Comparison of ENCODE assay signal across 17 mouse cellular contexts in genomic region chr6:60944621-60945020, GRCm38 (mm10). TPM values are rescaled to one million over a fixed set of nuclear protein-coding genes. Genes with fewer than 3 reads are reported as not detected.
DNase-seq lines count a peak whose midpoint lies in the region; ATAC-seq and TF ChIP-seq lines count a peak whose summit lies in the region.
"Had no signal": no experiment of that assay in that cellular context is flagged by ENCODE, and none has a peak within 500 bp of the region (broad histone marks: within the 10 kb centered on the region; RNA-seq: fewer than 3 reads in every experiment).

No protein-coding gene starts in this region.

- WGBS in lung, embryonic 14.5 days = 68% methylated on average over 9 of the region's 9 CpGs
- 45% methylated on average over 9 of the region's 9 CpGs for WGBS in lung, adult 2 months

- H3K9ac ChIP-seq in lung, embryonic 14.5 days = peak overlapping the region; percentile 20
- H3K9ac ChIP-seq: embryonic facial prominence, embryonic 13.5 days; forebrain, postnatal 0 days; hindbrain, embryonic 14.5 days; intestine, embryonic 15.5 days; kidney, embryonic 15.5 days; limb, embryonic 15.5 days had no signal

- no peaks in the 10 kb centered on the region for H3K4me1 ChIP-seq in lung, embryonic 14.5 days (ENCODE audit: insufficient read depth)
- H3K4me1 ChIP-seq in lung, adult 2 months (ENCODE audit: control insufficient read depth, insufficient read depth, low read length) = no peaks in the 10 kb centered on the region
- H3K4me1 ChIP-seq: embryonic facial prominence, embryonic 13.5 days; intestine, embryonic 15.5 days; kidney, embryonic 15.5 days; limb, embryonic 15.5 days had no signal

- DNase-seq in lung, embryonic 14.5 days = no peak
- no peak for DNase-seq in lung, adult 2 months
- DNase-seq in urinary bladder, postnatal 10 days (ENCODE audit: low spot score) = no peak
- DNase-seq: cerebellum, adult 8-10 months; forebrain, postnatal 0 days; layer of hippocampus, postnatal 36 days; right cerebral cortex, postnatal 14 days had no signal

- TF ChIP-seq CTCF in lung, embryonic 14.5 days (IDR thresholded peaks at IDR 0.05; ENCODE audit: low read depth) = no peak
- no peak for TF ChIP-seq CTCF in lung, adult 2 months (IDR thresholded peaks at IDR 0.05; ENCODE audit: insufficient read depth, low read length)

- H3K4me2 ChIP-seq in lung, embryonic 14.5 days = peak overlapping the region; percentile 15; the same call in 1 of the 2 replicates
- H3K4me2 ChIP-seq: embryonic facial prominence, embryonic 13.5 days; heart, embryonic 11.5 days; hindbrain, embryonic 14.5 days; intestine, embryonic 15.5 days; kidney, embryonic 15.5 days; limb, embryonic 15.5 days had no signal

- no peaks in the 10 kb centered on the region for H3K9me3 ChIP-seq in lung, embryonic 14.5 days (ENCODE audit: low read depth, low read length)
- H3K9me3 ChIP-seq: embryonic facial prominence, embryonic 13.5 days; intestine, embryonic 15.5 days; kidney, embryonic 15.5 days; limb, embryonic 15.5 days had no signal

- H3K36me3 ChIP-seq in lung, embryonic 14.5 days (ENCODE audit: insufficient read depth) = no peaks in the 10 kb centered on the region
- H3K36me3 ChIP-seq: embryonic facial prominence, embryonic 13.5 days; intestine, embryonic 15.5 days; kidney, embryonic 15.5 days; limb, embryonic 15.5 days had no signal

- ATAC-seq in lung, embryonic 14.5 days (ENCODE audit: insufficient read depth) = no peak
- ATAC-seq in common myeloid progenitor, adult 5-6 weeks (replicated peaks; ENCODE audit: low read depth, poor library complexity, severe bottlenecking) = peak; percentile 20
- ATAC-seq in erythroid progenitor cell, adult 5-6 weeks (replicated peaks; ENCODE audit: low FRiP score, poor library complexity, severe bottlenecking) = 0 out of 2 replicates have a peak, but pooled peaks have one; percentile 15
- ATAC-seq in megakaryocyte progenitor cell, adult 5-6 weeks (replicated peaks; ENCODE audit: poor library complexity) = peak; percentile 38; the same call in 1 of the 2 replicates
- no peak for ATAC-seq in frontal cortex, adult (ENCODE audit: low TSS enrichment)
- ATAC-seq: forebrain, postnatal 0 days; intestine, embryonic 15.5 days had no signal

- TF ChIP-seq POLR2A in lung, adult 2 months (IDR thresholded peaks at IDR 0.05; ENCODE audit: borderline replicate concordance, extremely low read depth, low read depth, low read length) = no peak

- no peaks in the 10 kb centered on the region for H3K27me3 ChIP-seq in lung, embryonic 14.5 days (ENCODE audit: insufficient read depth, low read length)
- H3K27me3 ChIP-seq: embryonic facial prominence, embryonic 13.5 days; intestine, embryonic 15.5 days; kidney, embryonic 15.5 days; limb, embryonic 15.5 days had no signal

- H3K4me3 ChIP-seq in lung, embryonic 14.5 days (ENCODE audit: low read depth, low read length) = peak overlapping the region; percentile 23
- no peak overlapping the region for H3K4me3 ChIP-seq in lung, adult 2 months (replicated peaks; ENCODE audit: extremely low read depth, low read depth, low read length)
- H3K4me3 ChIP-seq: embryonic facial prominence, embryonic 13.5 days; intestine, embryonic 15.5 days; kidney, embryonic 15.5 days; limb, embryonic 15.5 days had no signal

- peak overlapping the region; percentile 46 for H3K27ac ChIP-seq in lung, embryonic 14.5 days (ENCODE audit: low read depth)
- H3K27ac ChIP-seq: embryonic facial prominence, embryonic 13.5 days; hindbrain, embryonic 14.5 days; intestine, embryonic 15.5 days; kidney, embryonic 15.5 days; limb, embryonic 15.5 days had no signal

RNA-seq across cellular contexts. Expression of gene Mmrn1, which starts 19.8 kb away (rescaled TPM):
- 41.3 and 46.0 TPM in 2 replicates for polyA plus RNA-seq in lung, embryonic 14.5 days (2014; fragmentation: Nextera tagmentation; extraction: Ambion mirVana)
- 2.9 and 4.0 TPM in 2 replicates for polyA plus RNA-seq in lung, adult 2 months (2012; rRNA removed)
- total RNA-seq in common myeloid progenitor, adult 5-6 weeks (2017) = 15.2 and 22.6 TPM in 2 replicates
- total RNA-seq in erythroid progenitor cell, adult 5-6 weeks (2015; ENCODE audit: low replicate concordance) = 0.42 TPM in 1 of 2 replicates, not detected in the other
- total RNA-seq in erythroid progenitor cell, adult 5-6 weeks (2017; ENCODE audit: low replicate concordance) = 0.39 TPM in 1 of 2 replicates, not detected in the other
- total RNA-seq in megakaryocyte progenitor cell, adult 5-6 weeks (2015) = 0.73 and 1.9 TPM in 2 replicates
- total RNA-seq in megakaryocyte progenitor cell, adult 5-6 weeks (2017) = 0.29 and 3.5 TPM in 2 replicates
- total RNA-seq: layer of hippocampus, postnatal 36 days had no signal

Comparison
In these comparisons a context has a peak if more than half of its experiments do, and no peak if none do; other contexts are left out.
1. ATAC-seq: peak in common myeloid progenitor, adult 5-6 weeks (single experiment), erythroid progenitor cell, adult 5-6 weeks (single experiment) and megakaryocyte progenitor cell, adult 5-6 weeks (single experiment); none in lung, embryonic 14.5 days (single experiment) and frontal cortex, adult (single experiment).